ENCODE assay signal across 21 mouse cellular contexts in genomic region chr3:18706356-18706755, GRCm38 (mm10).
DNase-seq lines count a peak whose midpoint lies in the region; ATAC-seq and TF ChIP-seq lines count a peak whose summit lies in the region.
"Had no signal": no experiment of that assay in that cellular context is flagged by ENCODE, and none has a peak within 500 bp of the region (broad histone marks: within the 10 kb centered on the region; RNA-seq: fewer than 3 reads in every experiment).

No protein-coding gene starts in this region.

- no peak for DNase-seq in forebrain, postnatal 0 days
- DNase-seq in right cerebral cortex, postnatal 25 days: peak; percentile 18
- DNase-seq in right cerebral cortex, postnatal 4 days: no peak
- DNase-seq in cerebellum, postnatal 10 days: no peak
- DNase-seq: adrenal gland, postnatal 10 days; cerebellum, adult 18-20 months; cerebellum, adult 9-11 months; gastrocnemius, postnatal 10 days; heart, adult 18-20 months; heart, postnatal 10 days; heart, postnatal 4 days had no signal

- H3K27me3 ChIP-seq in forebrain, embryonic 16.5 days (replicated peaks; ENCODE audit: control insufficient read depth, insufficient read depth, low read length): no peaks in the 10 kb centered on the region
- H3K27me3 ChIP-seq in forebrain, postnatal 0 days (ENCODE audit: insufficient read depth, low read length): no peaks in the 10 kb centered on the region
- no peaks in the 10 kb centered on the region for H3K27me3 ChIP-seq in myocyte (ENCODE audit: control insufficient read depth, insufficient read depth, insufficient read length)
- H3K27me3 ChIP-seq: embryonic facial prominence, embryonic 15.5 days; hindbrain, embryonic 12.5 days had no signal

- H3K4me2 ChIP-seq in forebrain, embryonic 16.5 days (ENCODE audit: low read length): no peak overlapping the region
- H3K4me2 ChIP-seq in forebrain, postnatal 0 days (ENCODE audit: low read depth): no peak overlapping the region
- H3K4me2 ChIP-seq in myocyte (ENCODE audit: low read depth): peak overlapping the region; percentile 34
- H3K4me2 ChIP-seq: embryonic facial prominence, embryonic 15.5 days; hindbrain, embryonic 12.5 days had no signal

- peaks cover 18% of the 10 kb centered on the region for H3K4me1 ChIP-seq in forebrain, embryonic 16.5 days (replicated peaks; ENCODE audit: control insufficient read depth, insufficient read depth, low read length)
- H3K4me1 ChIP-seq in forebrain, postnatal 0 days (ENCODE audit: insufficient read depth): no peaks in the 10 kb centered on the region; the same call in 1 of the 2 replicates
- H3K4me1 ChIP-seq: heart, embryonic 10.5 days; hindbrain, embryonic 12.5 days had no signal

- H3K4me3 ChIP-seq in forebrain, embryonic 16.5 days (replicated peaks; ENCODE audit: low read length): no peak overlapping the region
- H3K4me3 ChIP-seq in forebrain, postnatal 0 days (ENCODE audit: low read depth, low read length): no peak overlapping the region
- no peak overlapping the region for H3K4me3 ChIP-seq in myocyte
- H3K4me3 ChIP-seq: embryonic facial prominence, embryonic 15.5 days; erythroblast, embryonic 14.5 days; heart, embryonic 10.5 days; hindbrain, embryonic 12.5 days had no signal

- H3K36me3 ChIP-seq in forebrain, embryonic 16.5 days (ENCODE audit: control insufficient read depth, insufficient read depth): no peaks in the 10 kb centered on the region
- H3K36me3 ChIP-seq in forebrain, postnatal 0 days (ENCODE audit: insufficient read depth): no peaks in the 10 kb centered on the region
- no peaks in the 10 kb centered on the region for H3K36me3 ChIP-seq in myocyte (ENCODE audit: control insufficient read depth, insufficient read depth)
- H3K36me3 ChIP-seq: embryonic facial prominence, embryonic 15.5 days; G1E; heart, embryonic 10.5 days; hindbrain, embryonic 12.5 days had no signal

- H3K27ac ChIP-seq in forebrain, embryonic 16.5 days (ENCODE audit: low read length): peak overlapping the region; percentile 66; the same call in 1 of the 2 replicates
- H3K27ac ChIP-seq in forebrain, postnatal 0 days (ENCODE audit: low read depth, low read length): no peak overlapping the region
- H3K27ac ChIP-seq: embryonic facial prominence, embryonic 15.5 days; heart, embryonic 10.5 days; hindbrain, embryonic 12.5 days had no signal

- H3K9ac ChIP-seq in forebrain, embryonic 16.5 days (replicated peaks; ENCODE audit: low read depth, low read length): no peak overlapping the region
- H3K9ac ChIP-seq in forebrain, postnatal 0 days: no peak overlapping the region
- H3K9ac ChIP-seq: embryonic facial prominence, embryonic 15.5 days; hindbrain, embryonic 12.5 days had no signal

- no peaks in the 10 kb centered on the region for H3K9me3 ChIP-seq in forebrain, embryonic 16.5 days (ENCODE audit: control insufficient read depth, low read length)
- H3K9me3 ChIP-seq in forebrain, postnatal 0 days (ENCODE audit: low read length): no peaks in the 10 kb centered on the region
- H3K9me3 ChIP-seq: embryonic facial prominence, embryonic 15.5 days; G1E; heart, embryonic 10.5 days; hindbrain, embryonic 12.5 days had no signal

- no peaks in the 10 kb centered on the region for H3K79me2 ChIP-seq in myocyte (ENCODE audit: control insufficient read depth, insufficient read depth)

- no peak overlapping the region for H3ac ChIP-seq in myocyte (ENCODE audit: control insufficient read depth, insufficient read length)

- no peak for TF ChIP-seq POLR2A in myocyte (IDR thresholded peaks at IDR 0.05; ENCODE audit: insufficient read length, low read depth)

- no peak for TF ChIP-seq CTCF in forebrain, postnatal 0 days (IDR thresholded peaks at IDR 0.05; ENCODE audit: low read depth)

- peak; percentile 21; the same call in 1 of the 2 replicates for ATAC-seq in forebrain, embryonic 16.5 days
- ATAC-seq in forebrain, postnatal 0 days: no peak
- ATAC-seq: hindbrain, embryonic 16.5 days; inflammation-experienced regulatory T-cells, adult 6 months; intestine, postnatal 0 days had no signal

TF ChIP-seq in myocyte, 11 proteins besides CTCF, POLR2A, EP300 and RAD21:
- TF ChIP-seq MYOD1 (IDR thresholded peaks at IDR 0.05; ENCODE audit: control insufficient read depth in 1 of 3, insufficient read length in 2 of 3, low read depth in 2 of 3) (no peak), TCF12 (IDR thresholded peaks at IDR 0.05; ENCODE audit: insufficient read depth, poor library complexity, severe bottlenecking) (no peak), POLR2AphosphoS2 (IDR thresholded peaks at IDR 0.05; ENCODE audit: insufficient read length, low read depth) (no peak), MYOG (IDR thresholded peaks at IDR 0.05; ENCODE audit: control insufficient read depth in 1 of 3, insufficient read depth in 1 of 3, insufficient read length in 2 of 3, low read depth in 2 of 3) (no peak), SRF (IDR thresholded peaks at IDR 0.05; ENCODE audit: control insufficient read depth, insufficient read length, low read depth) (no peak), REST (IDR thresholded peaks at IDR 0.05; ENCODE audit: insufficient read depth, insufficient read length) (no peak), USF1 (IDR thresholded peaks at IDR 0.05; ENCODE audit: low read depth) (no peak), TCF3 (IDR thresholded peaks at IDR 0.05; ENCODE audit: insufficient read length, low read depth) (no peak), E2F4 (IDR thresholded peaks at IDR 0.05; ENCODE audit: insufficient read depth) (no peak)
